Mouse (Mus musculus) ES-Bruce4 (cell line): Measurements from ENCODE around the gene Slc5a10. TPM values are rescaled to one million over a fixed set of nuclear protein-coding genes. Genes with fewer than 3 reads are reported as not detected.

Experiments
- H3K27ac ChIP-seq: 2 replicates; pipeline ENCODE4 v1.5.1; 2012; ENCODE audit warnings: low read length, inconsistent platforms; ENCODE audit not compliant: insufficient read depth
- H3K27me3 ChIP-seq: 2 replicates; pipeline ENCODE4 v1.6.1; 2012; ENCODE audit warnings: mild to moderate bottlenecking, low read length, inconsistent platforms; ENCODE audit not compliant: control insufficient read depth, poor library complexity, insufficient read depth, severe bottlenecking
- H3K36me3 ChIP-seq: 2 replicates; pipeline ENCODE4 v1.6.1; 2012; ENCODE audit warnings: inconsistent platforms, mild to moderate bottlenecking, low read length, moderate library complexity; ENCODE audit not compliant: control insufficient read depth, poor library complexity, insufficient read depth, severe bottlenecking
- H3K4me1 ChIP-seq: one replicate; pipeline ENCODE4 v1.8.1; 2011; ENCODE audit warnings: low read length; ENCODE audit not compliant: control insufficient read depth, insufficient read depth
- H3K4me3 ChIP-seq: 2 replicates; pipeline ENCODE4 v1.5.1; 2011; ENCODE audit warnings: low read depth, mild to moderate bottlenecking, low read length
- H3K9ac ChIP-seq: 2 replicates; pipeline ENCODE4 v1.6.1; 2012; ENCODE audit warnings: low read depth, mild to moderate bottlenecking, inconsistent platforms; ENCODE audit not compliant: poor library complexity, severe bottlenecking
- H3K9me3 ChIP-seq: replicated peaks from 2 replicates; pipeline ENCODE4 v1.6.1; 2012; ENCODE audit warnings: mild to moderate bottlenecking, low read length, inconsistent platforms; ENCODE audit not compliant: control insufficient read depth, poor library complexity, insufficient read depth, severe bottlenecking
- CTCF ChIP-seq: IDR thresholded peaks from one replicate; pipeline ENCODE4 v1.8.1; 2011; ENCODE audit warnings: low read depth, low read length
- EP300 ChIP-seq: IDR thresholded peaks from 2 replicates; pipeline ENCODE4 v1.6.1; 2011; ENCODE audit warnings: low read depth, low read length; ENCODE audit not compliant: insufficient read depth
- POLR2A ChIP-seq: IDR thresholded peaks from one replicate; pipeline ENCODE4 v1.8.1; 2011; ENCODE audit warnings: low read length; ENCODE audit not compliant: insufficient read depth
- polyA plus RNA-seq: library from polyadenylated mRNA; stranded (reverse); fragments of >200 nt; gene quantifications from 2 replicates; pipeline ENCODE4 v1.2.4, GENCODE M21; 2011; ENCODE audit warnings: low read depth; ENCODE audit not compliant: missing spikeins, insufficient read depth, insufficient read length

Slc5a10 gene
- polyA plus RNA-seq, 1 experiment: not detected

- Histone ChIP-seq H3K4me1 (no peaks in the 10 kb centered on the region), H3K27ac (no peak overlapping the region), H3K9me3 (no peaks in the 10 kb centered on the region), H3K9ac (no peak overlapping the region), H3K4me3 (no peak overlapping the region), H3K36me3 (peaks cover 8% of the 10 kb centered on the region; the same call in 1 of the 2 replicates), H3K27me3 (no peaks in the 10 kb centered on the region)
- TF ChIP-seq CTCF: no peak
- TF ChIP-seq EP300: no peak
- TF ChIP-seq POLR2A: no peak
Measured at GRCm38 (mm10) chr11:61701696-61702095, 18.9 kb downstream of the Slc5a10 start.

DNA sequence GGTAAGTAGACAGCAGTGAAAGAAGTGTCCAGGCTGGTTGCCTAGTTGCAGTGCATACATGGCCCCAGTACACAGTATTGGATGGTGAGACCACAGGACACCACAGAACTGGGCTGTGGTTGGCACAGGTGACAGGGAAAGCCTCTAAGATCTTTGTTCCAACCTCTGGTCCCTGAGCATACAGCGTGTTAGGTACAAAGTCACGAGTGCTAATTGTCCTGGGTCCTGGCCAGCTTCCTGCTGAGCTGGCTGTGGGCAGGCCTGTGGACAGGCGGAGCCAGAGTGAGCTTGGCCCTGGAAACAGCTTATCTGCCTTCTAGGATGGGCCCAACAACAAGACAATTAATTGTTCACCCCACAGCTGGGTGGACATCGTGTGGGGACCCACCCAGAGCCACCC lies 20.7 kb downstream of the Slc5a10 start:
- no peak overlapping the region for H3K27ac ChIP-seq
- H3K4me3 ChIP-seq: no peak overlapping the region
- H3K27me3 ChIP-seq: no peaks in the 10 kb centered on the region
- no peaks in the 10 kb centered on the region for H3K9me3 ChIP-seq
- no peaks in the 10 kb centered on the region for H3K4me1 ChIP-seq
- no peak overlapping the region for H3K9ac ChIP-seq
- TF ChIP-seq POLR2A: no peak
- TF ChIP-seq CTCF: no peak
- no peak for TF ChIP-seq EP300
- peaks cover 14% of the 10 kb centered on the region for H3K36me3 ChIP-seq

DNA sequence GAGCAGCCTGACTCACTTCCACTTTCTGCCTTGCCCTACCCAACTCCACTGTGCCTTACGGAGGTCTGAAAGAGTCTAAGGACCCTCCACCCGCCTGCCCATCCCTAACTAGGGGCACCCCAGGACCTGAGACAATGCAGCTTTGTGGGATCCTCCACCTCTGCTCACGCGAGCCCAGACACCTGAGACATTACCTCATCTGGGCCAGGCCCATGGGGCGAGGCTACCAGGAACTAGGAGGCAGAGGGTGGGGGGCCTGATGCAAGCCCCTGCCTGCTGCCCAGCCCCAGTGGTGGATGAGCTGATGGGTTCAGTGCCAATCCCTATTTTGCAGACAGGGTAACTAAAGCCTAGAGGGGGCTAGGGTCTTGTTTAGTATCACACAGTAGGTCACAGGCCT lies 21.2 kb downstream of the Slc5a10 start:
- H3K9me3 ChIP-seq: no peaks in the 10 kb centered on the region
- H3K4me1 ChIP-seq: no peaks in the 10 kb centered on the region
- TF ChIP-seq CTCF: no peak
- no peak for TF ChIP-seq EP300
- no peak for TF ChIP-seq POLR2A
- no peaks in the 10 kb centered on the region for H3K27me3 ChIP-seq
- H3K27ac ChIP-seq: no peak overlapping the region
- H3K9ac ChIP-seq: no peak overlapping the region
- H3K4me3 ChIP-seq: no peak overlapping the region
- peaks cover 15% of the 10 kb centered on the region for H3K36me3 ChIP-seq

GRCm38 (mm10) chr11:61698852-61699251 lies 21.8 kb downstream of the Slc5a10 start:
- Histone ChIP-seq H3K27me3 (no peaks in the 10 kb centered on the region), H3K9ac (no peak overlapping the region), H3K4me1 (no peaks in the 10 kb centered on the region), H3K36me3 (peaks cover 15% of the 10 kb centered on the region), H3K9me3 (no peaks in the 10 kb centered on the region), H3K4me3 (no peak overlapping the region), H3K27ac (no peak overlapping the region)
- no peak for TF ChIP-seq EP300

GRCm38 (mm10) chr11:61692996-61693395 lies 27.6 kb downstream of the Slc5a10 start:
- no peaks in the 10 kb centered on the region for H3K27me3 ChIP-seq
- peaks cover 8% of the 10 kb centered on the region for H3K36me3 ChIP-seq
- no peaks in the 10 kb centered on the region for H3K9me3 ChIP-seq
- H3K4me1 ChIP-seq: no peaks in the 10 kb centered on the region
- H3K9ac ChIP-seq: no peak overlapping the region
- no peak for TF ChIP-seq POLR2A
- TF ChIP-seq CTCF: no peak
- no peak for TF ChIP-seq EP300
- no peak overlapping the region for H3K4me3 ChIP-seq
- no peak overlapping the region for H3K27ac ChIP-seq

- TF ChIP-seq POLR2A: no peak
- no peak for TF ChIP-seq EP300
- Histone ChIP-seq H3K27me3 (no peaks in the 10 kb centered on the region), H3K36me3 (no peaks in the 10 kb centered on the region; the same call in 1 of the 2 replicates), H3K4me3 (no peak overlapping the region), H3K27ac (no peak overlapping the region), H3K9ac (no peak overlapping the region), H3K4me1 (peaks cover 4% of the 10 kb centered on the region), H3K9me3 (no peaks in the 10 kb centered on the region)
Measured at GRCm38 (mm10) chr11:61687595-61687994, 33.0 kb downstream of the Slc5a10 start.
